Mouse (Mus musculus) neural tube, embryonic 15.5 days (tissue): ENCODE results near the gene Uggt2. TPM values are rescaled to one million over a fixed set of nuclear protein-coding genes. Genes with fewer than 3 reads are reported as not detected.
A peak's percentile ranks its signal among the peaks of the same experiment; 100 is the strongest.

Experiments
- ATAC-seq: fragments of 200-750 bp; cut with Nextera tagmentation; 2 replicates; pipeline ENCODE4 v1.8.0; 2017; ENCODE audit warnings: mild to moderate bottlenecking, moderate TSS enrichment, moderate library complexity; ENCODE audit not compliant: low FRiP score
- H3K27ac ChIP-seq: fragments of 300-500 bp; sonication (generic); replicated peaks from 2 replicates; pipeline ENCODE4 v1.5.1; 2015; ENCODE audit warnings: mild to moderate bottlenecking, inconsistent platforms
- H3K27me3 ChIP-seq: fragments of 300-500 bp; sonication (generic); replicated peaks from 2 replicates; pipeline ENCODE4 v1.6.1; 2015; ENCODE audit warnings: inconsistent platforms
- H3K36me3 ChIP-seq: fragments of 300-500 bp; sonication (generic); 2 replicates; pipeline ENCODE4 v1.6.1; 2015; ENCODE audit warnings: inconsistent platforms
- H3K4me1 ChIP-seq: fragments of 300-500 bp; sonication (generic); 2 replicates; pipeline ENCODE4 v1.6.1; 2015; ENCODE audit warnings: inconsistent platforms
- H3K4me2 ChIP-seq: fragments of 300-500 bp; sonication (generic); 2 replicates; pipeline ENCODE4 v1.6.1; 2015; ENCODE audit warnings: inconsistent platforms, mild to moderate bottlenecking, moderate library complexity
- H3K4me3 ChIP-seq: fragments of 300-500 bp; sonication (generic); replicated peaks from 2 replicates; pipeline ENCODE4 v1.5.1; 2015; ENCODE audit warnings: mild to moderate bottlenecking, inconsistent platforms
- H3K9ac ChIP-seq: fragments of 300-500 bp; sonication (generic); replicated peaks from 2 replicates; pipeline ENCODE4 v1.6.1; 2015; ENCODE audit warnings: mild to moderate bottlenecking, inconsistent platforms
- H3K9me3 ChIP-seq: fragments of 300-500 bp; sonication (generic); replicated peaks from 2 replicates; pipeline ENCODE4 v1.6.1; 2016; ENCODE audit warnings: inconsistent platforms
- WGBS: fragments of 180-500 bp; shearing (Covaris S2); methylation state at CpG from one replicate; pipeline ENCODE4 v1.1.7; 2015; ENCODE audit warnings: mixed read lengths; 5-methylcytosine and 5-hydroxymethylcytosine counted together
- polyA plus RNA-seq: library from polyadenylated mRNA; unstranded; fragments of >200 nt; fragmentation: Nextera tagmentation; extraction: Ambion mirVana; gene quantifications from 2 replicates; pipeline ENCODE4 v1.2.1, GENCODE M21; 2015

The Uggt2 gene
- polyA plus RNA-seq, 1 experiment from 2014 or later, result 19.8 TPM

- no peaks in the 10 kb centered on the region for H3K4me1 ChIP-seq
- no peak for ATAC-seq
- 66% methylated on average over 7 of the region's 7 CpGs for WGBS
These were observed 9.6 kb upstream of the Uggt2 start for GRCm38 (mm10) chr14:119108776-119109301.

GRCm38 (mm10) chr14:119107591-119107990 is 8.4 kb upstream of the Uggt2 start:
- Histone ChIP-seq H3K36me3 (no peaks in the 10 kb centered on the region), H3K27ac (no peak overlapping the region), H3K9me3 (no peaks in the 10 kb centered on the region), H3K4me2 (no peak overlapping the region), H3K4me1 (no peaks in the 10 kb centered on the region), H3K4me3 (no peak overlapping the region), H3K9ac (no peak overlapping the region), H3K27me3 (no peaks in the 10 kb centered on the region)
- WGBS, result 84% methylated on average over 8 of the region's 8 CpGs
- no peak for ATAC-seq

More at GRCm38 (mm10) chr14:119108776-119109301, 9.6 kb upstream of the Uggt2 start:
- Histone ChIP-seq H3K27me3 (no peaks in the 10 kb centered on the region), H3K9me3 (no peaks in the 10 kb centered on the region), H3K27ac (no peak overlapping the region), H3K4me2 (no peak overlapping the region), H3K9ac (no peak overlapping the region), H3K4me3 (no peak overlapping the region), H3K36me3 (no peaks in the 10 kb centered on the region)

- ATAC-seq, result peak; percentile 85
- WGBS, result under 1% methylated on average over 13 of the region's 13 CpGs
These were observed 301 bp upstream of the Uggt2 start for GRCm38 (mm10) chr14:119099570-119099891.

DNA sequence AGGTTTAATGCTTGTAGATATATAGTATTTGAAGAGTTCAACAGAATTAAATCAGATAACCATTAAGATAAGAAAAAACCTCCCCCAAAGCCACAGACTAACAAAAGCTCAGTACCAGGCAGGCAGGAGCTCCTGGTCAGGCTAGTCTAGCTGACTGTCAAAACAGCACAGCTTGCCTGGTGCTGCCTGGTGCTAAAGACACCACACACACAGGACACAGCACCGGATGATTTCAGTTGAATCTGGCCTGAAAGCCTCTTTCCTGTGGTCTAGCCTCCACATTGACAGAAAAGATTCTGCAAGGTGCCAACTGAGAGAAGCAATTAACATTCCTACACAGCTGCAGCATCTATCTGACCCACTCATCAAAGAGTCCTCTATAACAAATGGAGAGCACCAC is 37.4 kb downstream of the Uggt2 start:
- no peak overlapping the region for H3K27ac ChIP-seq
- H3K27me3 ChIP-seq, result no peaks in the 10 kb centered on the region
- no peak overlapping the region for H3K4me2 ChIP-seq
- WGBS, result 92% methylated on average over 1 of the region's 1 CpGs
- H3K4me3 ChIP-seq, result no peak overlapping the region
- no peaks in the 10 kb centered on the region for H3K9me3 ChIP-seq
- ATAC-seq, result no peak
- H3K9ac ChIP-seq, result no peak overlapping the region
- H3K36me3 ChIP-seq, result peaks cover 23% of the 10 kb centered on the region
- H3K4me1 ChIP-seq, result no peaks in the 10 kb centered on the region

More at GRCm38 (mm10) chr14:119099570-119099891, 301 bp upstream of the Uggt2 start:
- H3K9ac ChIP-seq, result peak overlapping the region; percentile 95
- H3K27ac ChIP-seq, result peak overlapping the region; percentile 92
- H3K4me1 ChIP-seq, result peaks cover 20% of the 10 kb centered on the region
- H3K27me3 ChIP-seq, result no peaks in the 10 kb centered on the region
- no peaks in the 10 kb centered on the region for H3K9me3 ChIP-seq
- H3K4me2 ChIP-seq, result peak overlapping the region; percentile 69
- peak overlapping the region; percentile 92 for H3K4me3 ChIP-seq
- no peaks in the 10 kb centered on the region for H3K36me3 ChIP-seq

GRCm38 (mm10) chr14:119060682-119061081 is 38.5 kb downstream of the Uggt2 start:
- H3K27me3 ChIP-seq, result no peaks in the 10 kb centered on the region
- WGBS, result 96% methylated on average over 2 of the region's 2 CpGs
- H3K4me3 ChIP-seq, result no peak overlapping the region
- no peaks in the 10 kb centered on the region for H3K9me3 ChIP-seq
- H3K4me1 ChIP-seq, result no peaks in the 10 kb centered on the region
- H3K4me2 ChIP-seq, result no peak overlapping the region
- H3K27ac ChIP-seq, result no peak overlapping the region
- H3K36me3 ChIP-seq, result peaks cover 25% of the 10 kb centered on the region
- H3K9ac ChIP-seq, result no peak overlapping the region
- ATAC-seq, result no peak

GRCm38 (mm10) chr14:119057014-119057413 is 42.2 kb downstream of the Uggt2 start:
- no peak overlapping the region for H3K27ac ChIP-seq
- H3K9ac ChIP-seq, result no peak overlapping the region
- 92% methylated on average over 4 of the region's 4 CpGs for WGBS
- no peaks in the 10 kb centered on the region for H3K27me3 ChIP-seq
- no peak overlapping the region for H3K4me3 ChIP-seq
- no peaks in the 10 kb centered on the region for H3K4me1 ChIP-seq
- H3K9me3 ChIP-seq, result no peaks in the 10 kb centered on the region
- no peak overlapping the region for H3K4me2 ChIP-seq
- H3K36me3 ChIP-seq, result peaks cover 40% of the 10 kb centered on the region
- no peak for ATAC-seq

DNA sequence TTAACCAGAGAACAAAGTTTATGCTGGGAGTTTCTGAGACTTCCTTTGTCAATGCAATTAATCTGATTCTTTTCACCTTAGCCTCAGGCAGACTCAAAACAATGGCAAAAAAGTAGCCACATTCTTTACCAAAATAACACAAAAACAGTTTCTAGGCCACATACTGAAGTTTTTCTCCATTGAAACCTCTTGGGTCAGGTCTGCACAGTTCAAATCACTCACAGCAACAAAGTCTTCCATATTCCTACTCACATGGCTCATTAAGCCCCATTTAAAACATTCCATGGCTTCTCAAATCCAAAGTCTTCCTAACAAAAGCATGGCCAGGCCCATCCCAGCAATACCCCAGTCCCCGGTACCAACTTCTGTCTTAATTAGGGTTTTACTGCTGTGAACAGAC is 46.3 kb downstream of the Uggt2 start:
- Histone ChIP-seq H3K27ac (no peak overlapping the region), H3K9me3 (no peaks in the 10 kb centered on the region), H3K4me3 (no peak overlapping the region), H3K9ac (no peak overlapping the region), H3K36me3 (peaks cover 35% of the 10 kb centered on the region), H3K4me2 (no peak overlapping the region), H3K4me1 (no peaks in the 10 kb centered on the region), H3K27me3 (no peaks in the 10 kb centered on the region)
- no peak for ATAC-seq
- WGBS, result 31% methylated on average over 1 of the region's 1 CpGs

- H3K9me3 ChIP-seq, result no peaks in the 10 kb centered on the region
- peaks cover 32% of the 10 kb centered on the region for H3K36me3 ChIP-seq
- H3K4me1 ChIP-seq, result no peaks in the 10 kb centered on the region
- H3K4me3 ChIP-seq, result no peak overlapping the region
- no peak for ATAC-seq
- WGBS, result 93% methylated on average over 3 of the region's 3 CpGs
- no peaks in the 10 kb centered on the region for H3K27me3 ChIP-seq
- H3K27ac ChIP-seq, result no peak overlapping the region
- no peak overlapping the region for H3K4me2 ChIP-seq
- no peak overlapping the region for H3K9ac ChIP-seq
These were observed 46.9 kb downstream of the Uggt2 start for GRCm38 (mm10) chr14:119052361-119052760.

GRCm38 (mm10) chr14:119043765-119044164 is 55.5 kb downstream of the Uggt2 start:
- H3K27ac ChIP-seq, result no peak overlapping the region
- no peak overlapping the region for H3K4me3 ChIP-seq
- H3K4me2 ChIP-seq, result no peak overlapping the region
- H3K9ac ChIP-seq, result no peak overlapping the region
- 79% methylated on average over 7 of the region's 7 CpGs for WGBS
- no peak for ATAC-seq
- no peaks in the 10 kb centered on the region for H3K9me3 ChIP-seq
- H3K27me3 ChIP-seq, result no peaks in the 10 kb centered on the region
- no peaks in the 10 kb centered on the region for H3K4me1 ChIP-seq
- H3K36me3 ChIP-seq, result peaks cover 6% of the 10 kb centered on the region

DNA sequence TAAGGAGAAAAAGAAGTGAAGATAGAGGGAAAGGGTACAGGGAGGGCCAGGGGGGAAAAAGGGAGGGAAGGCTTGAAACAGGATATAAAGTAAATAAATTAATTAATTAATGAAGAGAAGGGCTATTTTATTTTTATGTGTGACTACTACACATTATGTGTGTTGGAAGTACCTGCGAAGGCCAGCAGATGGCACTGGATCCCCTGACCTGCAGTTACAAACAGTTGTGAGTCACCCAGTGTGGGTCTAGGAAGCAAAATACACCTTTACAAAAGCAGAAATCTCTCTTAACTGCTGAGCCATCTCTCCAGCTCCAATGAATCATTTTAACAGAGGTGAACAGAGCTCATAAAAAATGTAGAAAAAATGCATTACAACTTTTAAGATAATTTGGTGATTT is 59.0 kb downstream of the Uggt2 start:
- Histone ChIP-seq H3K9me3 (no peaks in the 10 kb centered on the region), H3K4me1 (no peaks in the 10 kb centered on the region), H3K4me2 (no peak overlapping the region), H3K36me3 (peaks cover 14% of the 10 kb centered on the region), H3K27ac (no peak overlapping the region), H3K4me3 (no peak overlapping the region), H3K9ac (no peak overlapping the region), H3K27me3 (no peaks in the 10 kb centered on the region)
- no peak for ATAC-seq
- WGBS, result 68% methylated on average over 1 of the region's 1 CpGs

DNA sequence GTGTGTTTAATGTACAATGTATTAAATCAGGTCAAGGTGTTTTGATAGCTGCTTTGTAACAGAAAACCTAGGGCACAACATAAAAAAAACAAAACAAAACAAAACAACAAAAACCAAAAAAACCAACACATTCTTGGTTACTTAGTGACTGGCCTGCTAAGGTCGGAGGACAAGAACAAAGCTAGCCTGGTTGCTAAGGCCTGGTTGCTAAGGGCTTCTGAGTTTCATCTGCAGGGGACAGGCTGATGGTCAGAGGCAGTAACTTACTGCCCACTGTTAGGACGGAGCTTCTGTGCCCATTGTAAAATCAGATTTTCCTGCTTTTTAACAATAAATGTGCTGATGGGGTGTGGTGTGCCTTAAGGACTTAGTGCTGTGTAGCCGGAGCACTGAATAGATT is 61.5 kb downstream of the Uggt2 start:
- Histone ChIP-seq H3K4me3 (no peak overlapping the region), H3K36me3 (peaks cover 31% of the 10 kb centered on the region), H3K9me3 (no peaks in the 10 kb centered on the region), H3K27me3 (no peaks in the 10 kb centered on the region), H3K27ac (no peak overlapping the region), H3K4me2 (no peak overlapping the region), H3K4me1 (no peaks in the 10 kb centered on the region), H3K9ac (no peak overlapping the region)
- WGBS, result 23% methylated on average over 3 of the region's 3 CpGs
- ATAC-seq, result no peak

DNA sequence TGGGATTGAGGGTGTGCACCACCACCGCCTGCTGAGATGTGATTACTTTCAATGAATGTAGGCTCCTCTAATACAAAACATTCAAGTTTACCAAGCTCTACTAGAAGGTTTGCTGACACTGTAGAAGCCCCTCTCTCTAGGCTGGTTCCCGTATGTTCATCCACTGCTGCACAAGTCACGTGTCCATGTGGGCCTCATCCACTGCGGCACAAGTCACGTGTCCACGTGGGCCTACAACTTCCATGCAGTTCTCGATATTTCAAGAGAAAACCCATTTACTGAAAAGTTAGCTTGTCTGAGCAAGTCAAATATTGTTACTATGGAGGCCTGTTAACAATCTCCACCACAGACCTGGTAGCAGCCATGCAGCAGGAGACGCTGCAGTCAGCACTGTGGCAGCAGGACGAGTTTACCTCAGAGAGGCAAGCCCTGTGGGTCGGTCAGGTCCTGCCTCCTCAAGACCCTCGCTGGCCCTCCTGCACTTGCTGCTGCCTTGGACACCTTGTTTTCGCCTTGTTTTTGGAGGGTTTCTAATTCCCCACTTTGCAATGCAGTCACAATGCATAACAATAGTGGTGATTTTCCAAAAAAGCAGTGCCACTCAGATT is 62.0 kb downstream of the Uggt2 start:
- Histone ChIP-seq H3K4me2 (no peak overlapping the region), H3K4me1 (no peaks in the 10 kb centered on the region), H3K36me3 (peaks cover 31% of the 10 kb centered on the region), H3K9ac (no peak overlapping the region), H3K4me3 (no peak overlapping the region), H3K27me3 (no peaks in the 10 kb centered on the region), H3K9me3 (no peaks in the 10 kb centered on the region), H3K27ac (no peak overlapping the region)
- 87% methylated on average over 12 of the region's 12 CpGs for WGBS
- ATAC-seq, result no peak
